Mouse (Mus musculus): ENCODE data around the gene Acacb. TPM values are rescaled to one million over a fixed set of nuclear protein-coding genes. Genes with fewer than 3 reads are reported as not detected.

Gene Acacb
- polyA plus RNA-seq, 1 experiment = 3.3 TPM

- Histone ChIP-seq H3K27ac (ENCODE audit: insufficient read depth, low read length) (no peak overlapping the region), H3K4me1 (ENCODE audit: control insufficient read depth, insufficient read depth, low read length) (no peaks in the 10 kb centered on the region), H3K4me3 (ENCODE audit: insufficient read depth, low read length) (no peak overlapping the region)
- TF ChIP-seq CTCF (IDR thresholded peaks at IDR 0.05; ENCODE audit: extremely low read depth, insufficient read depth, low read length) (no peak), POLR2A (IDR thresholded peaks at IDR 0.05; ENCODE audit: extremely low read depth, insufficient read depth, low read length) (no peak)
Measured at GRCm38 (mm10) chr5:114132841-114133240, 13.5 kb upstream of the Acacb start.

DNA sequence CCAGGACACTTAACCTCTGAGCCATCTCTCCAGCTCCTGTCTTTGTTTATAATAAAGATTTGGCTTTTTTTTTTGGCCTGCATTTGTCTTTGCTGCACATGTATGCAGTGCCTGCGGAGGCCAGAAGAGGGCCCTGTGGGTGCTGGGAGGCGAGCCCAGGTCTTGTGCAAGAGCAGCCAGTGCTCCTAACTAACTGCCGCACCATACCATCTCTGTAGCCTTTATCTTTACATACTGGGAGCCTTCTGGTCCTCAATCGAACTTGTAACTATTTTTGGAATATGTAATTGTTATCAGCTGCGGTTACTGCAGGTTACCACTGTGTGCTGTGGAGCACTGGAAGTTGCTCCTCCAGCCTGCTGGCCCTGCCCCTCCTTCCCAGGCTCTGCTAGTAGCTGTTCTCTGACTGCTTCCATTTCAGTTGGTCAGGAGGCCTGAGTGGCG, 12.2 kb upstream of the Acacb start:
- Histone ChIP-seq H3K4me1 (ENCODE audit: control insufficient read depth, insufficient read depth, low read length) (no peaks in the 10 kb centered on the region), H3K27ac (ENCODE audit: insufficient read depth, low read length) (no peak overlapping the region), H3K4me3 (ENCODE audit: insufficient read depth, low read length) (no peak overlapping the region)
- peak; percentile 42 for TF ChIP-seq CTCF (IDR thresholded peaks at IDR 0.05; ENCODE audit: extremely low read depth, insufficient read depth, low read length)
- TF ChIP-seq POLR2A (IDR thresholded peaks at IDR 0.05; ENCODE audit: extremely low read depth, insufficient read depth, low read length) = no peak

GRCm38 (mm10) chr5:114135516-114135915, 10.8 kb upstream of the Acacb start:
- no peak overlapping the region for H3K4me3 ChIP-seq (ENCODE audit: insufficient read depth, low read length)
- no peaks in the 10 kb centered on the region for H3K4me1 ChIP-seq (ENCODE audit: control insufficient read depth, insufficient read depth, low read length)
- no peak for TF ChIP-seq POLR2A (IDR thresholded peaks at IDR 0.05; ENCODE audit: extremely low read depth, insufficient read depth, low read length)

DNA sequence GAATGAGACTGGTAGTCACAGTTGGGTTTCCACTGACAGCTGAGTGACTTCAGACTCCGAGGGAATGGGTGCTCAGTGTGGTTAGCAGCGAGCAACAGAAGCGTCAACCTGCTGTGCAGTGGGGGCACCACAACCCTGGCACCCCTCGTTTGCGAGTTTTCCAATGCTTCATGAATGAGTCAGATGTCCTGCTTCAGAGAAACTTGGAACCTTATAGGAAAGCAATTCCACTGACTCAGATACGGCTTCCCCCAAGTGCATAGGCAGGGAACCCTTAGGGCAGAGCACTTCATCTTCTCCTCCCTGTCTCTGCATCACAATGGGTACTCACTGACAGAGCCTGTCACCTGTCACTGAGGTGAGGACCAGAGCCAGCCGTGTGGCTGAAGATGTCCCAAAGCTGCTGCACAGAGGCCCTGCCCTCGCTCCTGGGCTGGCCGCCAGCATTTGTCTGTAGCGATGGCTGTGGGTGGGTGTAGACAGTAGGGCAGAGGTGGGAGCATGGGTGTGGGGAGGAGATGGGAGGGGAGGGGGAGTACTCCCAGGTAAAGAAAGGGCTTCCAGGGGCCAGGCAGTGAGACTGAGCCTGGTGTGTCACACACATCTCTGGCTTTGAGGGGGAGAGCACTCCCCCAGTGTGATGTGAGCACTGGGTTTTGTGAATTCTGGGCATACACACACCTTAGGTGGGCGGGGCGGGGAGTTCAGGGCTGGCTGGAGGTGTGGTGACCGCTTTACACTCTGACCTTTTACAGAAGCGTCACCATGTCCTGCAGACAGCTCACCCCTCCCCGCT, 8.7 kb upstream of the Acacb start:
- H3K27ac ChIP-seq (ENCODE audit: insufficient read depth, low read length) = no peak overlapping the region
- TF ChIP-seq CTCF (IDR thresholded peaks at IDR 0.05; ENCODE audit: extremely low read depth, insufficient read depth, low read length) = no peak
- no peak for TF ChIP-seq POLR2A (IDR thresholded peaks at IDR 0.05; ENCODE audit: extremely low read depth, insufficient read depth, low read length)
- no peak overlapping the region for H3K4me3 ChIP-seq (ENCODE audit: insufficient read depth, low read length)
- H3K4me1 ChIP-seq (ENCODE audit: control insufficient read depth, insufficient read depth, low read length) = no peaks in the 10 kb centered on the region

More at GRCm38 (mm10) chr5:114135516-114135915, 10.8 kb upstream of the Acacb start:
- no peak overlapping the region for H3K27ac ChIP-seq (ENCODE audit: insufficient read depth, low read length)

DNA sequence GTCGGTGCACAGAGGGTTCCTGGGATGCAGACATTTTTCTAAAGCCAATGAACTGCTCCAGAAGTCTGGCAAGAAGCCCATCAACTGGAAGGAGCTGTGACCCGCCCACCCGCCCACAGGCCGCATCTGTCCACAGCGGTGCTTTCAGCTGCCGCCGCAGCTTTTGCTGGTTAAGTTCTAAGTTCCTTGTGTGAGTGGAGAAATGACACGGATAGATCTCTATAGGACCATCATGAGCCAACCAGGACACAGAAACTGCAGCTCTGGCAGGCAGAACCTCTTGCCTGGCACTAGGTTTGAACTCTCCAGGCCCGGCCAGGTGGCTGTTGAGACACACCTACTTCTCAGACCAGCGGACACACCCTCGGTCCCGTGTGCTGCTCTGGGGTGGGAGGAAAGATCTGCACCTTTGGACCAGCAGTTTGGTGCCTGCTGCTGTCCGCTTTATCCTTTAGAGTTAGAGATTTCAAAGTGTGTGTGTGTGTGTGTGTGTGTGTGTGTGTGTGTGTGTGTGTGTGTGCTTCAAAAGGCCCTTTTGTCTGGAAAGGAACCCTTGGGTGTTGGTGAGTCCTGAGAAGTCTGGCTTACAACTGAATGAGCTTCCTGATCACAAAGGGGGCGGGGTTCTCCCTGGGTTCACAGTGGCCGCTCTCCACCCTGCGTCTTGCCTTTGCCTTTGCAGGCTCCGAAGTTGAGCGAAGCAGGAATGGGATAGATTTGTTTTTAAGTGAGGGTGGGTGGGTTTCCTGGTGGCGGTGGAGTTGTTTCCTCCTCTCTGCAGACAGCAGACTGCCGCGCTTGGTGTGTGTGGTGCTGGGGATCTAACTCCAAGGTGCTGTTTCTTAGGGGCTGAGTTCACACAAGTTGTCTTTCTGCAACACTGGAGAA, 7.8 kb upstream of the Acacb start:
- Histone ChIP-seq H3K4me1 (ENCODE audit: control insufficient read depth, insufficient read depth, low read length) (no peaks in the 10 kb centered on the region), H3K27ac (ENCODE audit: insufficient read depth, low read length) (peak overlapping the region; percentile 51), H3K4me3 (ENCODE audit: insufficient read depth, low read length) (no peak overlapping the region)
- TF ChIP-seq POLR2A (IDR thresholded peaks at IDR 0.05; ENCODE audit: extremely low read depth, insufficient read depth, low read length) = no peak
- no peak for TF ChIP-seq CTCF (IDR thresholded peaks at IDR 0.05; ENCODE audit: extremely low read depth, insufficient read depth, low read length)

- no peak for TF ChIP-seq CTCF (IDR thresholded peaks at IDR 0.05; ENCODE audit: extremely low read depth, insufficient read depth, low read length)
- no peak for TF ChIP-seq POLR2A (IDR thresholded peaks at IDR 0.05; ENCODE audit: extremely low read depth, insufficient read depth, low read length)
- H3K27ac ChIP-seq (ENCODE audit: insufficient read depth, low read length) = peak overlapping the region; percentile 49
- H3K4me1 ChIP-seq (ENCODE audit: control insufficient read depth, insufficient read depth, low read length) = no peaks in the 10 kb centered on the region
- no peak overlapping the region for H3K4me3 ChIP-seq (ENCODE audit: insufficient read depth, low read length)
Measured at GRCm38 (mm10) chr5:114139175-114139574, 7.2 kb upstream of the Acacb start.

- H3K27ac ChIP-seq (ENCODE audit: insufficient read depth, low read length) = no peak overlapping the region
- no peak overlapping the region for H3K4me3 ChIP-seq (ENCODE audit: insufficient read depth, low read length)
- no peaks in the 10 kb centered on the region for H3K4me1 ChIP-seq (ENCODE audit: control insufficient read depth, insufficient read depth, low read length)
- TF ChIP-seq POLR2A (IDR thresholded peaks at IDR 0.05; ENCODE audit: extremely low read depth, insufficient read depth, low read length) (no peak), CTCF (IDR thresholded peaks at IDR 0.05; ENCODE audit: extremely low read depth, insufficient read depth, low read length) (no peak)
Measured at GRCm38 (mm10) chr5:114147043-114147972, 973 bp downstream of the Acacb start.

DNA sequence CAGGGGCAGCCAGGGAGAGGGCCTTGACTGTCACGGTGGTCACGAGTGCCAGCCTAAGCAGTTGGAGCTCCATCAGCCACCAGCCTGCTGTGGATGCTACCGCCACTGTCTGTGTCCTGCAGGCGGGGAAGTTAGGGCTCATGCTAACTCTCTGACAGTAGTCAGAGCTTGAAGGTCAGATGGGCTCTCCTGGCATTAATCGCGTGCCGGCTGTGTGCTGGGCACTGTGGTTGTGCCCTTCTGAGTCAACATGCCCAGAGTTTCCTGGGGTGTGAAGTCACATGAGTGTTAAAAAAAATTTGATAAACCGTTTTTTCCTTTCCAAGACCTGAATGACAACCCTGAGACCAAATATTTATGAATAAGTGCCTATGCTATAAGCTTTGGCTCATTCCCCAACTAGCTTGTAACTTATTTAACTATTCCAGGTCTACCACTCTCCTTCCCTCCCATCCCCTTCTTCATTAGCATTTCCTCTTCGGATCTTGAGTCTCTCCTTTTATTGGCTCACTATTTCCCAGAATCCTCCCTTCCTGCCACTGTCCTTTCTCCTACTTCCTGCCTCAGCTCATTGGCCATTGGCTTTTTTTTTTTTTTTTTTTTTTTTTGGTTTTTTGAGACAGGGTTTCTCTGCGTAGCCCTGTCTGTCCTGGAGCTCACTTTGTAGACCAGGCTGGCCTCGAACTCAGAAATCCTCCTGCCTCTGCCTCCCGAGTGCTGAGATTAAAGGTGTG, 6.2 kb downstream of the Acacb start:
- TF ChIP-seq POLR2A (IDR thresholded peaks at IDR 0.05; ENCODE audit: extremely low read depth, insufficient read depth, low read length) (no peak), CTCF (IDR thresholded peaks at IDR 0.05; ENCODE audit: extremely low read depth, insufficient read depth, low read length) (no peak)
- Histone ChIP-seq H3K4me1 (ENCODE audit: control insufficient read depth, insufficient read depth, low read length) (no peaks in the 10 kb centered on the region), H3K27ac (ENCODE audit: insufficient read depth, low read length) (no peak overlapping the region), H3K4me3 (ENCODE audit: insufficient read depth, low read length) (no peak overlapping the region)
